Mouse (Mus musculus) heart, embryonic 11.5 days (tissue): ENCODE measurements around the gene Arv1. TPM values are rescaled to one million over a fixed set of nuclear protein-coding genes. Genes with fewer than 3 reads are reported as not detected.

Experiments
- ATAC-seq: fragments of 200-750 bp; cut with Nextera tagmentation; replicated peaks from 2 replicates; pipeline ENCODE4 v1.8.0; 2017; ENCODE audit warnings: moderate library complexity; ENCODE audit not compliant: insufficient number of reproducible peaks, low FRiP score, low TSS enrichment
- H3K27ac ChIP-seq: fragments of 300-500 bp; sonication (generic); 2 replicates; pipeline ENCODE4 v1.5.1; 2014; ENCODE audit warnings: mild to moderate bottlenecking, low read depth, low read length
- H3K27me3 ChIP-seq: fragments of 300-500 bp; sonication (generic); 2 replicates; pipeline ENCODE4 v1.6.1; 2014; ENCODE audit warnings: mild to moderate bottlenecking, low read length, mixed read lengths; ENCODE audit not compliant: control insufficient read depth, insufficient read depth
- H3K36me3 ChIP-seq: fragments of 300-500 bp; sonication (generic); 2 replicates; pipeline ENCODE4 v1.6.1; 2014; ENCODE audit warnings: mild to moderate bottlenecking, low read length, moderate library complexity, mixed read lengths; ENCODE audit not compliant: control insufficient read depth, insufficient read depth
- H3K4me1 ChIP-seq: fragments of 300-500 bp; sonication (generic); 2 replicates; pipeline ENCODE4 v1.6.1; 2014; ENCODE audit warnings: low read length; ENCODE audit not compliant: control insufficient read depth, insufficient read depth
- H3K4me2 ChIP-seq: fragments of 300-500 bp; sonication (generic); 2 replicates; pipeline ENCODE4 v1.6.1; 2014; ENCODE audit warnings: mild to moderate bottlenecking, moderate library complexity
- H3K4me3 ChIP-seq: fragments of 300-500 bp; sonication (generic); 2 replicates; pipeline ENCODE4 v1.5.1; 2014; ENCODE audit warnings: low read depth, low read length
- H3K9ac ChIP-seq: fragments of 300-500 bp; sonication (generic); 2 replicates; pipeline ENCODE4 v1.6.1; 2014; ENCODE audit warnings: mild to moderate bottlenecking, low read depth, low read length, moderate library complexity
- H3K9me3 ChIP-seq: fragments of 300-500 bp; sonication (generic); replicated peaks from 2 replicates; pipeline ENCODE4 v1.6.1; 2016; ENCODE audit warnings: low read length; ENCODE audit not compliant: control insufficient read depth
- WGBS: fragments of 180-500 bp; shearing (Covaris S2); extraction: QIAGEN DNeasy Blood & Tissue Kit; methylation state at CpG from one replicate; pipeline ENCODE4 v1.1.7; 2014; ENCODE audit not compliant: insufficient replicate concordance; 5-methylcytosine and 5-hydroxymethylcytosine counted together
- polyA plus RNA-seq: library from polyadenylated mRNA; unstranded; fragments of >200 nt; fragmentation: Nextera tagmentation; extraction: Ambion mirVana; gene quantifications from 2 replicates; pipeline ENCODE4 v1.2.1, GENCODE M21; 2014

The Arv1 gene
- polyA plus RNA-seq, 1 experiment from 2014 or later, result 20.3 TPM

DNA sequence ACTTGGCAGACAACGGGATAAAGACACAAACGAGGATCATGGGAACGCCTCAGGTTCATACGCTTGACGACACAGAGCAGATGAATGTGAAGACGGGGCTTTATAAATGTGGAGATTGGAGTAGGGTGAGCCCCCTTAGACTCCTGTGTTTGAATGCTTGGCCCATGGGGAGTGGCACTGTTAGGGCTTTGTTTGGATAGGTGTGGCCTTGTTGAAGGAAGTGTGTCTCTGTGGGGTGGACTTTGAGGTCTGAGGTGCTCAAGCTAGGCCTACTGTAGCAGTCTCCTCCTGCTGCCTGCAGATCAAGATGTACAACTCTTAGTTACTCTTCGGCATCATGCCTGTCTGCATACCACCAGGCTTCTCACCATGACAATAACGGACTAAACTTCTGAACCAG is 16.1 kb upstream of the Arv1 start:
- H3K36me3 ChIP-seq, result peaks cover 16% of the 10 kb centered on the region
- no peak for ATAC-seq
- no peak overlapping the region for H3K27ac ChIP-seq
- H3K4me3 ChIP-seq, result no peak overlapping the region
- no peaks in the 10 kb centered on the region for H3K9me3 ChIP-seq
- H3K4me2 ChIP-seq, result no peak overlapping the region
- 93% methylated on average over 8 of the region's 8 CpGs for WGBS
- no peak overlapping the region for H3K9ac ChIP-seq
- H3K4me1 ChIP-seq, result no peaks in the 10 kb centered on the region
- no peaks in the 10 kb centered on the region for H3K27me3 ChIP-seq

DNA sequence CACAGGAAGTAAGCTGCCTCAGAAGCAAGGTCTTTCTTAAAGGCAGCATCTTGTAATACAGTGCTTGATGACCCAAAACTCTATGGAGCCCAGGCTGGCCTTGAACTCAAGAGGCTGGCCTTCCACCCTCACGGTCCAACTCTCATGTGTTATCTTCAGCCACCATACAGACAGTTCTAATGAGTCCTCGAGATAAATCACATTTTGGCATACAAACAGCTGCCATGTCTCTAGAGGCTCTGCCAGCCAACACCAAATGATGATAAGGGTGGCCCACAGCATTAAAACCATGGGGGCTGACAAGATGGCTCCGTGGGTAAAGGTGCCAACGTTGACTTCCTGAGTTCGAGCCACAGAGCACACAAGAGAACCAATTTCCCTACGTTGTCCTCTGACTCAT is 8.7 kb upstream of the Arv1 start:
- no peak overlapping the region for H3K9ac ChIP-seq
- no peaks in the 10 kb centered on the region for H3K9me3 ChIP-seq
- H3K4me3 ChIP-seq, result no peak overlapping the region
- no peak for ATAC-seq
- H3K27ac ChIP-seq, result no peak overlapping the region
- H3K36me3 ChIP-seq, result peaks cover 16% of the 10 kb centered on the region
- H3K4me2 ChIP-seq, result no peak overlapping the region
- H3K4me1 ChIP-seq, result no peaks in the 10 kb centered on the region
- WGBS, result 81% methylated on average over 6 of the region's 6 CpGs
- H3K27me3 ChIP-seq, result no peaks in the 10 kb centered on the region

DNA sequence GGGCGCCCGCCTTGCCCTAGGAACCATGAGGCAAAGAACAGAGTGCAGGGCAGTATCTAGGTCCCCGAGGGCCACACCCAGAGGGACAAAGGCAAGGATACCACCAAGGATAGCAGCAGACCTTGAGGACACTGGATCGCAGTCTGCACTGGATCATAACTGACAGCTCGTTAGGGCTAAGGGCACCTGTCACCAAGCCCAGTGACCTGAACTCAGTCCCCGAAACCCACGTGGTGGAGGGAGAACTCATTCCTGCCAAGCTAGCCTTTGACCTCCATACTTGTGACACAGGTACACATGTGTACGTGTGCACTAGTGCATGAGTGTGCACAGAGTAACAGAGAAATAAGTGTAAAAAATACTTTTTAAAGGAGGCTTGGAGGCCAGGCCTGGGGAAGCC is 6.2 kb upstream of the Arv1 start:
- Histone ChIP-seq H3K27me3 (no peaks in the 10 kb centered on the region), H3K27ac (no peak overlapping the region), H3K9ac (no peak overlapping the region), H3K36me3 (peaks cover 12% of the 10 kb centered on the region), H3K4me3 (no peak overlapping the region), H3K4me2 (no peak overlapping the region), H3K9me3 (no peaks in the 10 kb centered on the region), H3K4me1 (peaks cover 6% of the 10 kb centered on the region)
- no peak for ATAC-seq
- WGBS, result 84% methylated on average over 8 of the region's 8 CpGs

DNA sequence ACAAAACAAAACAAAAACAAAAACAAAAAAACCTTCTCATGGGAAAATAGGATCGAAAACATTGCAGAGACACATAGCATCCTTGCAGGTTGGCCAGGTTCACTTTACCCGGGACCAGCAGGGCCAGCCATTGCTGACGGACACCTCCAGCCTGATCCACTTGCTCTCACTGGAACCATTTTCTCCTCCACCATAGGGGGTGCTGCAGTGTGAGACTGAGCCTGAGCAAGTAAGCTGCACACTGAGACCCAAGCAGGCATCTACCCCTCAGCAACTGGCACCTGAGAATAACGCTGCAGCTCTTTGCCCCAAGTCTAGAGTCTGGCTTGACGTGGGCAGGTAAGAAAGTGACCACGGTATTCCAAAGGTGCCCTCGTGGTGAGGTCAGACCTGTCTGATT is 1.8 kb upstream of the Arv1 start:
- H3K27ac ChIP-seq, result no peak overlapping the region
- H3K27me3 ChIP-seq, result no peaks in the 10 kb centered on the region
- no peak overlapping the region for H3K4me2 ChIP-seq
- H3K9ac ChIP-seq, result no peak overlapping the region
- no peaks in the 10 kb centered on the region for H3K36me3 ChIP-seq
- ATAC-seq, result no peak
- H3K4me1 ChIP-seq, result peaks cover 19% of the 10 kb centered on the region
- WGBS, result 78% methylated on average over 7 of the region's 7 CpGs
- no peaks in the 10 kb centered on the region for H3K9me3 ChIP-seq
- H3K4me3 ChIP-seq, result no peak overlapping the region

DNA sequence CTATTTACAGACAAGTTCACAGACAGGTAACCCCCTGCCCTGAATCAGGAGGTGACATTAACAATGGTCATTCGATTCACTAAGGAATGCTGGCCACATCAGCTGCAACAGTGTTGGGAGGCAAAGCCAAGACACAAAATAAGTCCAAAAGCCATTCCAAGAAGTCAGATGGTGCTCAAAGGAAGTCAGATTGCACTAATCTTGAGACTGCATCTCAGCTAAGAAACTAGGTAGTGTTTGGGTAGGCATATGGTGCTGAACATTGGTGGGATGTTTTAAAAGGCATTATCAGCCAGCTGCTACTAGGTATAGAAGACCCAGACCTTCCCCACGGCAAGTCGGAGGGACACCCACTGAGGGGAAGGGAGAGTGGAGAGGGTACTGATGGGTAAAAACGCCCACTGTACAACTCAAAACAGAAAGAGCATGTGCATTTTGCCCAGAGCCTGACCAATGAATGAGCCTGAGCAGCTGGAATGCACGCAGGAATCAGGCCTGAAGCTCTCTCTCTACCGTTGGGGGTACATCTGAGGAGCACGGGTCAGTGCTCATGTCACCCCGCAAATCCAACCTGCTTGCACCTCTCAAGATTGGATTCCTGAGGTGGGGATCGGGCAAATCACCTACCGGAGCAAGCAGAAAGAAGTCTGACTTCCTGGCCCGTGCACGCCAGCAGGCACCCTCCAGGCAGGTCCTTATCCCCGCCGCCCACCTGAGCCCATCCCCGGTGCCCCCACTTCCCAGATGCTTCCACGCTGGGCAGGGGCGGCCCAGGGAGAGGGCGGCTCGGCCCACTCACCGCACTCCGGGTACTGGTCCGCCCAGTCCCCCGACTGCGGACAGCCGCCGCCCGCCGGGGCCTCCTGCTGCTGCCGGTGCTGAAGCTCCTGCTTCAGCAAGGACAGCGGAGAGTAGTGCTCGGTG is 739 bp upstream of the Arv1 start:
- peak overlapping the region; percentile 83 for H3K4me2 ChIP-seq
- H3K4me1 ChIP-seq, result peaks cover 19% of the 10 kb centered on the region
- no peaks in the 10 kb centered on the region for H3K36me3 ChIP-seq
- peak; percentile 47 for ATAC-seq
- peak overlapping the region; percentile 98 for H3K4me3 ChIP-seq
- H3K9me3 ChIP-seq, result no peaks in the 10 kb centered on the region
- H3K27me3 ChIP-seq, result no peaks in the 10 kb centered on the region
- peak overlapping the region; percentile 88 for H3K9ac ChIP-seq
- WGBS, result 3% methylated on average over 31 of the region's 31 CpGs
- H3K27ac ChIP-seq, result peak overlapping the region; percentile 29; the same call in 1 of the 2 replicates

DNA sequence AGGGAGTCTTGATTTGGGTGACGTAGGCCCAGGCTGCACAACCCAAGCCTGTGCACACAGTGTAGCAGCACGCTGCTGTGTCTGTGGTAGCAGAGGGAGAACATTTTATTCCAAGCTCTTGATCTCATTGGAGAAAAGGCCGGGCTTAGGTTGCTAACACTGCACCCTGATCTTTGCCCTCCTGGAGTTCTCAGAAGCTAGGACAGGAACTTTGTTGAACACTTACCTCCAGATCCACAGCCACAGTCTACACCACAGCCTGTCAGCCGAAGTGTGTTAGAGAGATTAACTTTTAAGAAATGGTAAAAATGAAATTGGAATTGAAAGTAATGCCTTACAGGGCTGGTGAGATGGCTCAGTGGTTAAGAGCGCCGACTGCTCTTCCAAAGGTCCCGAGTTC is 2.4 kb downstream of the Arv1 start:
- no peak overlapping the region for H3K9ac ChIP-seq
- ATAC-seq, result no peak

DNA sequence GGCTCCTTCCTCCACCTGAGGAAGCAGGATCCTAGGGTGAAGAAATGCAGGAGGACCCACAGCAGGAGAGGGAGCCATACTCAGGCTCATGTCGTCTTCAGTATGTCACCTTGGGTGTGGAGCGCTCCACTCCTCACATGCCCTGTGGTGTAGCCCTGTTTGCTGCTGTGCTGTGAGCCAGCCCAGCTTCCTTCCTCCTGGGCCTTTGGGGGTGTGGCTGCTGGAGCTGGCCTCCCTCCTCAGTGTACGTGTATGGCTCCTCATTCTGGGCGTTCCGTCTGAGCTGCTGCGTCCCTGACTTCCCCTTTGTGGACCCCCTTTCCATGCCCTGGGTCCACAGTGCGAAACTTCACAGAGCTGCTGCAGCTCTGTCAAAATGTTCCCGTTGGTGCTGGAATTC is 10.9 kb downstream of the Arv1 start:
- Histone ChIP-seq H3K36me3 (peaks cover 39% of the 10 kb centered on the region), H3K27ac (no peak overlapping the region), H3K9ac (no peak overlapping the region), H3K4me1 (no peaks in the 10 kb centered on the region), H3K9me3 (no peaks in the 10 kb centered on the region), H3K4me2 (no peak overlapping the region), H3K27me3 (no peaks in the 10 kb centered on the region), H3K4me3 (no peak overlapping the region)
- 88% methylated on average over 8 of the region's 8 CpGs for WGBS
- ATAC-seq, result peak; percentile 23; the same call in 1 of the 2 replicates

More for the DNA sequence above, 2.4 kb downstream of the Arv1 start:
- Histone ChIP-seq H3K9me3 (no peaks in the 10 kb centered on the region), H3K4me3 (no peak overlapping the region), H3K4me2 (no peak overlapping the region), H3K27ac (no peak overlapping the region), H3K36me3 (peaks cover 2% of the 10 kb centered on the region; the same call in 1 of the 2 replicates), H3K4me1 (peaks cover 19% of the 10 kb centered on the region), H3K27me3 (no peaks in the 10 kb centered on the region)
- WGBS, result 92% methylated on average over 7 of the region's 7 CpGs

DNA sequence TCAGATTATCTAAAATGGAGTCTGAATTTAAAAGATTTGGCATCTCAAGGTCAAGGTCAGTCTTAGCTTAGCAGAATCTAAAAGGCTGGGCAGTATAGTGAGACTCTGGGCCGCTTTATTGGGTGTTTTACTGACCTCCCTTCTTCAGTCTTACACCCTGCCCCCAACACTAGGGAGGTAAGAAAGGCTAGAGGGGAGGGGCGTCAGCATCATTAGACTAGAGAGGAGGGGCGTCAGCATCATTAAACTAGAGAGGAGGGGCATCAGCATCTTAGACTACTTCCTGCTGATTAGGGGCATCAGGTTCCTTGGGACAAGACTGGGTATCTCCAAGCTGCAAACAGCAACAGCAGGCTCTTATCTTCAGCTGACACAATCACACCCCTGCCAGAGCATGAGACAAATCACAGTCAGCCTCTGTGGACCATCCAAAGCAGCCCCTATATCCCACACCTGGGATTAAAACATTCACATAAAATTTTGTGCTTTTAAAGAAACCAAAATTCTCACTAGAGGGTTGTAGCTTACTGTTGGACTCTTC is 13.5 kb downstream of the Arv1 start:
- Histone ChIP-seq H3K4me2 (no peak overlapping the region), H3K4me1 (no peaks in the 10 kb centered on the region), H3K27me3 (no peaks in the 10 kb centered on the region), H3K36me3 (peaks cover 35% of the 10 kb centered on the region), H3K4me3 (no peak overlapping the region), H3K27ac (no peak overlapping the region), H3K9ac (no peak overlapping the region), H3K9me3 (no peaks in the 10 kb centered on the region)
- 59% methylated on average over 3 of the region's 3 CpGs for WGBS
- no peak for ATAC-seq
